Comparison of ENCODE assay signal across 18 mouse cellular contexts in the genomic region with DNA sequence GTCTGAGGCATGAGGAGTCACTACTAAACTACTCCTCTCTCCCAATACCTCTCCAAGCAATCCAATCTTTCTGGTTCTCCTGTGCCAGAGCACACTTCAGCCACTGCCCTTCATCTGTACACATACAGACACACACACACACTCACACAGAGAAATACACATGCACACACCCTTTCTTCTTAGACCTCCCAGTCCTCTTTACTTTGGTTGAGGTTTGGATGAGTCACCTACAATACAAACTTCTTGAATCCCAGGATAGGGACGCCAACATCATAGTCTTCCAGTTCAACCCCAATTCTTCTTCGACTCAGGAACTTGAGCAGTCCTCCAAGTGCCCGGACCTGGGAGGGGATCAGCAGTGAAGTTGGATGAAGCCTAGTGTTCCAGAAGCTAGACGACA. TPM values are rescaled to one million over a fixed set of nuclear protein-coding genes. Genes with fewer than 3 reads are reported as not detected.
DNase-seq lines count a peak whose midpoint lies in the region; ATAC-seq lines count a peak whose summit lies in the region.
"Had no signal": no experiment of that assay in that cellular context is flagged by ENCODE, and none has a peak within 500 bp of the region (broad histone marks: within the 10 kb centered on the region; RNA-seq: fewer than 3 reads in every experiment).

No protein-coding gene starts in this region.

- H3K4me2 ChIP-seq in heart, embryonic 14.5 days (ENCODE audit: low read length) = no peak overlapping the region
- H3K4me2 ChIP-seq in lung, embryonic 15.5 days = no peak overlapping the region
- H3K4me2 ChIP-seq in intestine, embryonic 16.5 days (ENCODE audit: low read depth, low read length) = no peak overlapping the region
- no peak overlapping the region for H3K4me2 ChIP-seq in stomach, embryonic 16.5 days (ENCODE audit: low read depth, low read length)
- H3K4me2 ChIP-seq: midbrain, embryonic 12.5 days had no signal

- H3K9ac ChIP-seq in heart, embryonic 14.5 days (ENCODE audit: low read length) = no peak overlapping the region
- H3K9ac ChIP-seq in lung, embryonic 15.5 days = no peak overlapping the region
- no peak overlapping the region for H3K9ac ChIP-seq in intestine, embryonic 16.5 days (ENCODE audit: low read depth, low read length)
- no peak overlapping the region for H3K9ac ChIP-seq in stomach, embryonic 16.5 days (ENCODE audit: low read length)
- H3K9ac ChIP-seq: forebrain, postnatal 0 days; midbrain, embryonic 12.5 days had no signal

- no peak for DNase-seq in heart, adult 11 months
- no peak for DNase-seq in lung, postnatal 4 days
- DNase-seq in MN1 (ENCODE audit: low spot score) = no peak
- DNase-seq in left cerebral cortex, postnatal 25 days (ENCODE audit: low spot score in 2 of 2) = no peak
- DNase-seq: cerebellum, postnatal 14 days; forebrain, postnatal 0 days; gastrocnemius, postnatal 25 days; lung, adult 18-20 months; thymus, postnatal 4 days had no signal

- intact Hi-C loops in left cerebral cortex, postnatal 25 days (cut with DNase I) = no loop called here

- H3K4me1 ChIP-seq in heart, embryonic 14.5 days (ENCODE audit: control insufficient read depth in 2 of 2, insufficient read depth in 2 of 2, low read length in 2 of 2) = peaks cover 16 to 43% of the 10 kb centered on the region in 2 experiments
- peaks cover 37% of the 10 kb centered on the region for H3K4me1 ChIP-seq in lung, embryonic 15.5 days
- peaks cover 32% of the 10 kb centered on the region for H3K4me1 ChIP-seq in intestine, embryonic 16.5 days (ENCODE audit: control insufficient read depth, insufficient read depth, low read length)
- H3K4me1 ChIP-seq in stomach, embryonic 16.5 days (ENCODE audit: control insufficient read depth, insufficient read depth, low read length) = peaks cover 38% of the 10 kb centered on the region

- no peaks in the 10 kb centered on the region for H3K27me3 ChIP-seq in heart, embryonic 14.5 days (ENCODE audit: control insufficient read depth, insufficient read depth, low read length)
- H3K27me3 ChIP-seq in lung, embryonic 15.5 days = no peaks in the 10 kb centered on the region
- no peaks in the 10 kb centered on the region for H3K27me3 ChIP-seq in intestine, embryonic 16.5 days (replicated peaks; ENCODE audit: control insufficient read depth, insufficient read depth, low read length)
- no peaks in the 10 kb centered on the region for H3K27me3 ChIP-seq in stomach, embryonic 16.5 days (ENCODE audit: control insufficient read depth, insufficient read depth, low read length)
- H3K27me3 ChIP-seq: midbrain, embryonic 12.5 days had no signal

- H3K9me3 ChIP-seq in heart, embryonic 14.5 days (ENCODE audit: control insufficient read depth, low read length) = no peaks in the 10 kb centered on the region
- H3K9me3 ChIP-seq in lung, embryonic 15.5 days = no peaks in the 10 kb centered on the region
- H3K9me3 ChIP-seq in intestine, embryonic 16.5 days (ENCODE audit: control insufficient read depth, low read length) = no peaks in the 10 kb centered on the region
- no peaks in the 10 kb centered on the region for H3K9me3 ChIP-seq in stomach, embryonic 16.5 days (replicated peaks; ENCODE audit: control insufficient read depth, low read length)
- H3K9me3 ChIP-seq: midbrain, embryonic 12.5 days had no signal

- peak overlapping the region; percentile 14 to 61; a peak in 1 of 4 replicates for H3K27ac ChIP-seq in heart, embryonic 14.5 days (replicated peaks in 1 of 2; ENCODE audit: control insufficient read depth in 1 of 2, insufficient read depth in 1 of 2, low read depth in 2 of 2, low read length in 2 of 2)
- H3K27ac ChIP-seq in lung, embryonic 15.5 days = peak overlapping the region; percentile 4; the same call in 1 of the 2 replicates
- peak overlapping the region; percentile 10 for H3K27ac ChIP-seq in intestine, embryonic 16.5 days (ENCODE audit: low read length)
- peak overlapping the region; percentile 99 for H3K27ac ChIP-seq in stomach, embryonic 16.5 days (ENCODE audit: low read length)
- H3K27ac ChIP-seq: hindbrain, postnatal 0 days; midbrain, embryonic 12.5 days had no signal

- H3K36me3 ChIP-seq in heart, embryonic 14.5 days (ENCODE audit: control insufficient read depth, insufficient read depth, low read length) = no peaks in the 10 kb centered on the region
- no peaks in the 10 kb centered on the region for H3K36me3 ChIP-seq in lung, embryonic 15.5 days
- H3K36me3 ChIP-seq in intestine, embryonic 16.5 days (ENCODE audit: control insufficient read depth, insufficient read depth, low read length) = no peaks in the 10 kb centered on the region
- no peaks in the 10 kb centered on the region for H3K36me3 ChIP-seq in stomach, embryonic 16.5 days (ENCODE audit: control insufficient read depth, insufficient read depth, low read length)
- H3K36me3 ChIP-seq: midbrain, embryonic 12.5 days had no signal

- 77% methylated on average over 4 of the region's 4 CpGs for WGBS in heart, embryonic 14.5 days
- WGBS in lung, embryonic 15.5 days = 71% methylated on average over 4 of the region's 4 CpGs
- 82% methylated on average over 4 of the region's 4 CpGs for WGBS in intestine, embryonic 16.5 days
- whole genome bisulfite sequencing in stomach, embryonic 16.5 days = 65% methylated on average over 4 of the region's 4 CpGs

- H3K4me3 ChIP-seq in heart, embryonic 14.5 days (ENCODE audit: control insufficient read depth in 1 of 2, insufficient read depth in 1 of 2, low read depth in 1 of 2, low read length in 2 of 2) = no peak overlapping the region
- H3K4me3 ChIP-seq in lung, embryonic 15.5 days = no peak overlapping the region
- no peak overlapping the region for H3K4me3 ChIP-seq in intestine, embryonic 16.5 days (ENCODE audit: low read length)
- H3K4me3 ChIP-seq in stomach, embryonic 16.5 days (replicated peaks; ENCODE audit: low read length) = no peak overlapping the region
- H3K4me3 ChIP-seq: midbrain, embryonic 12.5 days had no signal

- no peak for ATAC-seq in heart, embryonic 14.5 days (ENCODE audit: insufficient number of reproducible peaks, insufficient read depth, low FRiP score, low read depth)
- ATAC-seq in lung, embryonic 15.5 days (ENCODE audit: borderline replicate concordance, extremely low read depth, low FRiP score, low TSS enrichment) = no peak
- ATAC-seq in intestine, embryonic 16.5 days = no peak
- no peak for ATAC-seq in stomach, embryonic 16.5 days (ENCODE audit: insufficient read depth, low FRiP score)
- ATAC-seq: CD4-positive, CD25-positive, alpha-beta regulatory T cell, adult 4 months; forebrain, postnatal 0 days; hindbrain, postnatal 0 days had no signal

RNA-seq across cellular contexts. Expression of a gene that starts 2.8 kb away (rescaled TPM):
- 2.6 and 3.5 TPM in 2 replicates for polyA plus RNA-seq in heart, embryonic 14.5 days (2014; fragmentation: Nextera tagmentation; extraction: Ambion mirVana)
- 4.4 TPM in 2 replicates for polyA plus RNA-seq in lung, embryonic 15.5 days (2015; fragmentation: Nextera tagmentation; extraction: Ambion mirVana)
- polyA plus RNA-seq in intestine, embryonic 16.5 days (2015; fragmentation: Nextera tagmentation; extraction: Ambion mirVana) = 3.6 and 4.4 TPM in 2 replicates
- polyA plus RNA-seq in stomach, embryonic 16.5 days (2015; fragmentation: Nextera tagmentation; extraction: Ambion mirVana) = 3.9 and 4.2 TPM in 2 replicates
- under 1 TPM; 0.76 to 0.96 TPM for total RNA-seq in left cerebral cortex, postnatal 25 days (2021)

RNA-seq across cellular contexts. Expression of a gene that starts 6.0 kb away (rescaled TPM):
- polyA plus RNA-seq in heart, embryonic 14.5 days (2014; fragmentation: Nextera tagmentation; extraction: Ambion mirVana) = 108 TPM in 2 replicates
- polyA plus RNA-seq in lung, embryonic 15.5 days (2015; fragmentation: Nextera tagmentation; extraction: Ambion mirVana) = 283 and 300 TPM in 2 replicates
- 405 and 416 TPM in 2 replicates for polyA plus RNA-seq in intestine, embryonic 16.5 days (2015; fragmentation: Nextera tagmentation; extraction: Ambion mirVana)
- polyA plus RNA-seq in stomach, embryonic 16.5 days (2015; fragmentation: Nextera tagmentation; extraction: Ambion mirVana) = 396 and 441 TPM in 2 replicates
- 10 to 100 TPM in 1 of 2 experiments, 1 to 10 TPM in 1; 9.9 to 11.6 TPM for total RNA-seq in left cerebral cortex, postnatal 25 days (2021)

RNA-seq across cellular contexts. Expression of a gene that starts 15.0 kb away (rescaled TPM):
- polyA plus RNA-seq in heart, embryonic 14.5 days (2014; fragmentation: Nextera tagmentation; extraction: Ambion mirVana) = 186 and 222 TPM in 2 replicates
- 330 and 333 TPM in 2 replicates for polyA plus RNA-seq in lung, embryonic 15.5 days (2015; fragmentation: Nextera tagmentation; extraction: Ambion mirVana)
- polyA plus RNA-seq in intestine, embryonic 16.5 days (2015; fragmentation: Nextera tagmentation; extraction: Ambion mirVana) = 146 and 170 TPM in 2 replicates
- polyA plus RNA-seq in stomach, embryonic 16.5 days (2015; fragmentation: Nextera tagmentation; extraction: Ambion mirVana) = 190 and 193 TPM in 2 replicates
- total RNA-seq in left cerebral cortex, postnatal 25 days (2021) = 10 to 100 TPM; 12.1 to 12.5 TPM

RNA-seq across cellular contexts. Expression of a gene that starts 16.0 kb away (rescaled TPM):
- polyA plus RNA-seq in heart, embryonic 14.5 days (2014; fragmentation: Nextera tagmentation; extraction: Ambion mirVana) = 1.5 and 2.2 TPM in 2 replicates
- 7.2 and 7.7 TPM in 2 replicates for polyA plus RNA-seq in lung, embryonic 15.5 days (2015; fragmentation: Nextera tagmentation; extraction: Ambion mirVana)
- polyA plus RNA-seq in intestine, embryonic 16.5 days (2015; fragmentation: Nextera tagmentation; extraction: Ambion mirVana) = 11.3 TPM in 2 replicates
- 14.2 and 14.3 TPM in 2 replicates for polyA plus RNA-seq in stomach, embryonic 16.5 days (2015; fragmentation: Nextera tagmentation; extraction: Ambion mirVana)
- under 1 TPM; 0.60 to 0.83 TPM for total RNA-seq in left cerebral cortex, postnatal 25 days (2021)

RNA-seq across cellular contexts. Expression of a gene that starts 21.4 kb away (rescaled TPM):
- not detected in 2 replicates for polyA plus RNA-seq in heart, embryonic 14.5 days (2014; fragmentation: Nextera tagmentation; extraction: Ambion mirVana)
- 0.36 and 0.39 TPM in 2 replicates for polyA plus RNA-seq in lung, embryonic 15.5 days (2015; fragmentation: Nextera tagmentation; extraction: Ambion mirVana)
- polyA plus RNA-seq in intestine, embryonic 16.5 days (2015; fragmentation: Nextera tagmentation; extraction: Ambion mirVana) = 0.24 TPM in 1 of 2 replicates, not detected in the other
- polyA plus RNA-seq in stomach, embryonic 16.5 days (2015; fragmentation: Nextera tagmentation; extraction: Ambion mirVana) = 50.6 and 109 TPM in 2 replicates
- not detected for total RNA-seq in left cerebral cortex, postnatal 25 days (2021)
- total RNA-seq: adrenal gland, adult 18-20 months; forebrain, postnatal 0 days; gastrocnemius, postnatal 25 days; hindbrain, postnatal 0 days; left cerebral cortex, adult 8-10 months had no signal
- polyA plus RNA-seq: CD4-positive, CD25-positive, alpha-beta regulatory T cell, adult 4 months; forebrain, postnatal 0 days; hindbrain, postnatal 0 days; midbrain, embryonic 12.5 days had no signal

Comparison
In these comparisons a context has a peak if more than half of its experiments do, and no peak if none do; other contexts are left out.
1. H3K27ac ChIP-seq: peak in every context shown above with its lines; median percentile 99 in stomach, embryonic 16.5 days; 38 in heart, embryonic 14.5 days; 10 in intestine, embryonic 16.5 days; 4 in lung, embryonic 15.5 days.